Mouse (Mus musculus): ENCODE measurements around the gene Gucy2d. TPM values are rescaled to one million over a fixed set of nuclear protein-coding genes. Genes with fewer than 3 reads are reported as not detected.

Gene Gucy2d
- polyA plus RNA-seq, 1 experiment from 2014 or later: 0.28 TPM

DNA sequence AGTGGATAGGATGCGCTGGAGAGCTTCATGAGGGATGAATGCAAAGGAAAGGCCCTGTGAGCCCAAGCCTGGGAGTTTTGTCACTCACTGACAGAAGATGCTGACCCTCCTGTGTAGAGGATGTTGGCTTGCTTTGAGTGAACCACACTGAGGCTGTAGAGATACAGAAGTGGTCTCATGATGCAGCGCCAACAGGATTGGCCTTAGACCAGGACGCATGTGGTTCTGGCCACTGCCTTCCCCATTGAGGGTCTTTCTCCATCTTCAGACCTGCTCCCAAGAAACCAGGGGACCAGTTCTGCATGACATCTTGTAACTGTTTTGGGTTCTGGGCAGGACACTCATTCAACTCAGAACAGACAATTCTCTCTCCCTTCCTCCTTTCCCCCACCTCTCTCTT, 10.6 kb upstream of the Gucy2d start:
- Histone ChIP-seq H3K27ac (ENCODE audit: low read depth, low read length) (no peak overlapping the region), H3K9me3 (ENCODE audit: control insufficient read depth, low read length) (no peaks in the 10 kb centered on the region), H3K4me2 (ENCODE audit: low read length) (no peak overlapping the region), H3K4me1 (ENCODE audit: control insufficient read depth, insufficient read depth, low read depth, low read length) (no peaks in the 10 kb centered on the region), H3K4me3 (ENCODE audit: low read length) (no peak overlapping the region), H3K9ac (ENCODE audit: low read depth, low read length) (no peak overlapping the region), H3K36me3 (ENCODE audit: control insufficient read depth, insufficient read depth, low read length) (no peaks in the 10 kb centered on the region), H3K27me3 (replicated peaks; ENCODE audit: control insufficient read depth, insufficient read depth, low read length) (no peaks in the 10 kb centered on the region)
- ATAC-seq: no peak
- 91% methylated on average over 3 of the region's 3 CpGs for WGBS

DNA sequence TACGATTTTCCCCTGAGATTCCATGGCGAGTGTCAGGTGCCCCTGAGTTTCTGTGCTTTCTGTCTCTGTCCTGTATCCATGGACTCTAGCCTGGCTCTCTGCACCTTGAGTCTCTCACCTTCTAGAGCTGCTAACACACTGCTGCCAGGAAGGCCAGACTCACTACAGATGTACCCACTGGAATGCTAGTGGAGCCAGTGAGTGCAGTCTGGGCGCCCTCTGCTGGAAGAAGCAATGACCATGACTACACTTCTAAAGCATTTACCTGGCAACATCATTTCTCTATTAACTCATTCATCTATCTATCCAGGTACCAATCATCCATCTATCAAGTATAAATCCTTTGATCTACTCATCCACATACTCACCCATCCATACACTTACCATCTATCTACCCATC, 9.4 kb upstream of the Gucy2d start:
- no peaks in the 10 kb centered on the region for H3K36me3 ChIP-seq (ENCODE audit: control insufficient read depth, insufficient read depth, low read length)
- H3K27me3 ChIP-seq (replicated peaks; ENCODE audit: control insufficient read depth, insufficient read depth, low read length): no peaks in the 10 kb centered on the region
- H3K9ac ChIP-seq (ENCODE audit: low read depth, low read length): no peak overlapping the region
- ATAC-seq: peak; percentile 76
- 48% methylated on average over 3 of the region's 3 CpGs for WGBS
- no peaks in the 10 kb centered on the region for H3K4me1 ChIP-seq (ENCODE audit: control insufficient read depth, insufficient read depth, low read depth, low read length)
- no peak overlapping the region for H3K27ac ChIP-seq (ENCODE audit: low read depth, low read length)
- H3K4me2 ChIP-seq (ENCODE audit: low read length): no peak overlapping the region
- no peak overlapping the region for H3K4me3 ChIP-seq (ENCODE audit: low read length)
- no peaks in the 10 kb centered on the region for H3K9me3 ChIP-seq (ENCODE audit: control insufficient read depth, low read length)

DNA sequence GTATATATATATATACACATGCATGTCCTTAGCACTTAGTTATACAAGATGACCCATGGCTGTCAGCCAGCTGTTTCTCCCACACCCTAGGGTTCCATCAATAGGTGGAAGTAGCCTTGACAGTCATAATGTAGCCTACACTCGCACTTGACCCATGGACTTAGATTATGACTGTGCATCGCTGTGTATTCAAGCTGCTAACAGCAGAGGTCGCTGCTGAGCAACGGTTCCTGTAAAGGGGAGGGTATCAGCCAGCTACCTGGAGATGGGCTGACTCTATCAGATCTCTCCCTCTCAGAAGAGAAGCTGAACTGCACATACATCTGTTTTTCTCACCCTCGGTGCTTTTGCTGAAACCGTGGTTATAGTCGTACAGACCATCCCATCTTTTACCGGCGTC, 2.6 kb upstream of the Gucy2d start:
- no peaks in the 10 kb centered on the region for H3K27me3 ChIP-seq (replicated peaks; ENCODE audit: control insufficient read depth, insufficient read depth, low read length)
- no peaks in the 10 kb centered on the region for H3K36me3 ChIP-seq (ENCODE audit: control insufficient read depth, insufficient read depth, low read length)
- no peak overlapping the region for H3K4me2 ChIP-seq (ENCODE audit: low read length)
- H3K4me1 ChIP-seq (ENCODE audit: control insufficient read depth, insufficient read depth, low read depth, low read length): no peaks in the 10 kb centered on the region
- H3K9ac ChIP-seq (ENCODE audit: low read depth, low read length): no peak overlapping the region
- H3K9me3 ChIP-seq (ENCODE audit: control insufficient read depth, low read length): no peaks in the 10 kb centered on the region
- H3K4me3 ChIP-seq (ENCODE audit: low read length): no peak overlapping the region
- H3K27ac ChIP-seq (ENCODE audit: low read depth, low read length): no peak overlapping the region
- no peak for ATAC-seq
- WGBS: 36% methylated on average over 9 of the region's 9 CpGs

DNA sequence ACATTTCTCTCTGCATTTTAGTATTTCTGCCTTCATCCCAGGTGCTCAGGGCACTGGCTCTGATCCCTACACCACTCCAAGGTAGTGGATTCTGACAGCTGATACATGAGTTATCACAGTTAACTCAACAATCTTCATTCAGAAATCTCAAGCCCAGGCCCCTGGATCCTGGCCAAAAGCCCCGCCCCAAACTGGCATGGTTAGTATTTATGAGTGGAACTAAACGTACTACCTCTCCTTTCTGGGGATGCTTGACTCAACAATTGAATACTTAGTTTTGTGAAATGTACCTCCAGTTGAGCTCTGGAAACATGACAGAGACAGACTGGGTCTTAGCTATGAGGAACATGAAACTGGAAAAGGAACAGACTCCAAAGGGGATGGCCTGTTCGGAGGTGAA, 6.7 kb downstream of the Gucy2d start:
- Histone ChIP-seq H3K27ac (ENCODE audit: low read depth, low read length) (no peak overlapping the region), H3K4me1 (ENCODE audit: control insufficient read depth, insufficient read depth, low read depth, low read length) (no peaks in the 10 kb centered on the region), H3K36me3 (ENCODE audit: control insufficient read depth, insufficient read depth, low read length) (no peaks in the 10 kb centered on the region), H3K27me3 (replicated peaks; ENCODE audit: control insufficient read depth, insufficient read depth, low read length) (no peaks in the 10 kb centered on the region), H3K4me2 (ENCODE audit: low read length) (no peak overlapping the region), H3K4me3 (ENCODE audit: low read length) (no peak overlapping the region), H3K9ac (ENCODE audit: low read depth, low read length) (no peak overlapping the region), H3K9me3 (ENCODE audit: control insufficient read depth, low read length) (no peaks in the 10 kb centered on the region)
- ATAC-seq: no peak
- 77% methylated on average over 3 of the region's 3 CpGs for WGBS

DNA sequence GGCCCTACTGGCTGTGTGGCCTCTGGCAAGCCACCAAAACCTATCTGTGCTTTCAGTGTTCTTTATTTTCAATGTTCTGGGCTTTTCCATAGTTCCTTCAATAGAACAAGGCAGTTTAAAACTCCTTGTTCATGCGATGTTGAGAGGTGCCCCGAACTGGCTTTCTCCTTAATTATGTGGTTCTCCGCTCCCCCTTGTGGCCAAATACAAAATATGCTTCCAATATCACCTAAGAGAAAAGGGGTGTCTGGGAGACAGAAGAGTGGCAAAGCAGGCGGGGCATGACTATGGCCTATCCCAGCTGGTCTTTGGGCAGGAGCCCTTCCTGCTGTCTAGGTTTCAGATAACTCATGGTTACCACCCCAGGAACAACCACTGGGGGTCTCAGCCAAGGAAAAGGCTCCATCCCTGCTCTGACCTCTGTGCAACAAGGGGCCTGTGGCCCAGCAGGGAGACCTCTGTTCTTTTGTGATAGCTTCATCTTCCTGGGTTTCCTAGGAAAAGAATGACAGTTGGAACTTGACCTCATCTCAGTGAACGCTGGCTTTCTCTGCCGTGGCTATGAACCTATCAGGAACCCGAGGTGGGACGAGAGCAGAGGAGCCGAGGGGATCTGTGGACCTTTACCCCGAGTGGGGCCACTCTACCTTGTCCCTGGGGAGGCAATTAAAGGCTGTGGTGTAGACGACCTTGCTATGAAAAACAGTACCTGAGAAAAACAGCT, 7.5 kb downstream of the Gucy2d start:
- no peaks in the 10 kb centered on the region for H3K36me3 ChIP-seq (ENCODE audit: control insufficient read depth, insufficient read depth, low read length)
- no peaks in the 10 kb centered on the region for H3K4me1 ChIP-seq (ENCODE audit: control insufficient read depth, insufficient read depth, low read depth, low read length)
- WGBS: 55% methylated on average over 11 of the region's 11 CpGs
- H3K4me2 ChIP-seq (ENCODE audit: low read length): no peak overlapping the region
- H3K4me3 ChIP-seq (ENCODE audit: low read length): no peak overlapping the region
- no peak overlapping the region for H3K9ac ChIP-seq (ENCODE audit: low read depth, low read length)
- ATAC-seq: peak; percentile 42; the same call in 1 of the 2 replicates
- no peaks in the 10 kb centered on the region for H3K9me3 ChIP-seq (ENCODE audit: control insufficient read depth, low read length)
- H3K27me3 ChIP-seq (replicated peaks; ENCODE audit: control insufficient read depth, insufficient read depth, low read length): no peaks in the 10 kb centered on the region
- H3K27ac ChIP-seq (ENCODE audit: low read depth, low read length): no peak overlapping the region

DNA sequence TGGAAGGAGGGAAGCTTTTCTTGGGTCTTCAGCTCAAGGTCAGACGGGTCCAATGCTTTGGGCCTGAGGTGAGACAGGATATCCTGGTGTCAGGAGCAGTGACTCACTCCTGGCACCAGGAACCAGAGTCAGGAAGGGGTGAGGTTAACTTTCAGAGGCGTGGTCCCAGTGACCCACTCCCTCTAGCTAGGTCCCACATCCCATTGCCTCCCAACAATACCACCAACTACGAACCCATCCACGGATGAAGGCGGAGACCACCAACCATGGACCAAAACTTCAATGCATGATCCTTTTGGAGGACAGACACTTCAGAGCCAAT, 8.1 kb downstream of the Gucy2d start:
- no peaks in the 10 kb centered on the region for H3K27me3 ChIP-seq (replicated peaks; ENCODE audit: control insufficient read depth, insufficient read depth, low read length)
- H3K9ac ChIP-seq (ENCODE audit: low read depth, low read length): no peak overlapping the region
- H3K4me2 ChIP-seq (ENCODE audit: low read length): no peak overlapping the region
- WGBS: 91% methylated on average over 5 of the region's 5 CpGs
- no peak for ATAC-seq
- no peaks in the 10 kb centered on the region for H3K4me1 ChIP-seq (ENCODE audit: control insufficient read depth, insufficient read depth, low read depth, low read length)
- H3K36me3 ChIP-seq (ENCODE audit: control insufficient read depth, insufficient read depth, low read length): no peaks in the 10 kb centered on the region
- no peak overlapping the region for H3K4me3 ChIP-seq (ENCODE audit: low read length)
- no peaks in the 10 kb centered on the region for H3K9me3 ChIP-seq (ENCODE audit: control insufficient read depth, low read length)
- no peak overlapping the region for H3K27ac ChIP-seq (ENCODE audit: low read depth, low read length)

DNA sequence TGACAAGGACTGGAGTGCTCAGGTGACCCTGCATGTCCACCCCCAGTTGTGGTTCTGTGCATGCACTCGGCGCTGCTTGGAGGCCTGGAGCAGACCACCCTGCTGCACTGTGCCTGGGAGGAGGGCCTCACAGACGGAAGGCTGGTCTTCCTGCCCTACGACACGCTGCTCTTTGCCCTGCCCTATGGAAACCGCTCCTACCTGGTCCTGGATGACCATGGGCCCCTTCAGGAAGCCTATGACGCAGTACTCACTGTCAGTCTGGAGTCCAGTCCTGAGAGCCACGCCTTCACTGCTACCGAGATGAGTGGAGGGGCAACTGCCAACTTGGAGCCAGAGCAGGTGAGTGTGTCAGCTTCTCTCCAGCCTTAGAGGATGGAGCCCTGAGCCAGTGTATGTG, 9.5 kb downstream of the Gucy2d start:
- no peak overlapping the region for H3K27ac ChIP-seq (ENCODE audit: low read depth, low read length)
- H3K9me3 ChIP-seq (ENCODE audit: control insufficient read depth, low read length): no peaks in the 10 kb centered on the region
- WGBS: 90% methylated on average over 9 of the region's 9 CpGs
- ATAC-seq: no peak
- H3K36me3 ChIP-seq (ENCODE audit: control insufficient read depth, insufficient read depth, low read length): no peaks in the 10 kb centered on the region
- H3K9ac ChIP-seq (ENCODE audit: low read depth, low read length): no peak overlapping the region
- no peaks in the 10 kb centered on the region for H3K4me1 ChIP-seq (ENCODE audit: control insufficient read depth, insufficient read depth, low read depth, low read length)
- H3K27me3 ChIP-seq (replicated peaks; ENCODE audit: control insufficient read depth, insufficient read depth, low read length): no peaks in the 10 kb centered on the region
- H3K4me3 ChIP-seq (ENCODE audit: low read length): no peak overlapping the region
- no peak overlapping the region for H3K4me2 ChIP-seq (ENCODE audit: low read length)

DNA sequence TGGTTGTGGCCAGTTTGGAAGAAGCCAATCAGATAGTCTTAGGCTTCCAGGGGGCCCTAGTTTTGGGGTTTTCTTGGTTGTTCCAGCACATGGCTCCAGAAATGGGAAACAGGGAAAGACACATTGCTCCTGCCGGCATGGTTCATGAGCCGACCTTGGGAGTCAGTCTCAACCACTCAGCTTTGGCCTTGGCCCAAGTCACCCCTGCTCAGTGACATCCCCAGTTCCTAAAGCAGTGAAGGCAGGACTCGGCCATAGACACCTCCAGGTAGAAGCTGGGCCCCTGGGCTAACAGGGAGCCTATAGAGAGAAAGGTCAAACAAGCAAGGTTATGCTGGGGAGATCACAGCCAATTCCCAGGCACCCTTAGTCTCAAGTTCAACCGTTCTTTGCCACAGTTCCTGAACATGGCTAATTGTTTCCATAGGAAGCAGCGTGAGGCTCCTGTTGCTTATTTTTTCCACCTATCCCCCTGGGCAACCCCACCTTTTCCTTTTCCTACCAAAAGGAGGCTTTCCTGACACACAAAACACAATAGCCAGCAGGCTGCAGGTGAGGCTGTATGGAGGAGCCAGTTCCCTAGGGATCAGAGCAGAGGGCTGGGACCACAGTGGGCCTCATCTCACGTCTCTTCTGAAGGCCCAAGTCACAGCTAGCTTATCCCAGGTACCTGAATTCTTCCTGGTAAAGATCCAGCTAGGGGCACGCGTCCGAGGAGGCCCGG, 14.3 kb downstream of the Gucy2d start:
- Histone ChIP-seq H3K36me3 (ENCODE audit: control insufficient read depth, insufficient read depth, low read length) (no peaks in the 10 kb centered on the region), H3K27ac (ENCODE audit: low read depth, low read length) (no peak overlapping the region), H3K4me1 (ENCODE audit: control insufficient read depth, insufficient read depth, low read depth, low read length) (no peaks in the 10 kb centered on the region), H3K9ac (ENCODE audit: low read depth, low read length) (no peak overlapping the region), H3K9me3 (ENCODE audit: control insufficient read depth, low read length) (no peaks in the 10 kb centered on the region), H3K27me3 (replicated peaks; ENCODE audit: control insufficient read depth, insufficient read depth, low read length) (no peaks in the 10 kb centered on the region), H3K4me2 (ENCODE audit: low read length) (no peak overlapping the region), H3K4me3 (ENCODE audit: low read length) (no peak overlapping the region)
- WGBS: 76% methylated on average over 10 of the region's 10 CpGs
- no peak for ATAC-seq

DNA sequence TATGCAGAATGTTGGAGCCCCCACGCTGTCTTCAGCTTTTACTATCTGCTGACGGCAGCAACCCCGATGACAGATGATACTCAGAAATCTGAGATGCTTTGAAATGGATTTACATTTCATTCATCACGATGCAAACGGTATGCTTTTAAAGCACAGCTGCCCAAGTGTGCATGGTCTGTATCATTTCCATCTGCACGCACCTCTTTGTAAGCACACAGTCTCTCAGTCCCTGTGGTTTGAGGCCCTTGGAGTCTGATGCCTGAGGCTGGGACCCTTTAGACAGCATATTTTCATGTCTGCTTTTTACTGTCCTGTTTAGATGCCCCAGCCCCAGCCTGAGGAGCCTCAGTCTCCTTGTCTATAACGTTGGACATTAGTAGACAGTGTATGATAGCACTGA, 20.1 kb downstream of the Gucy2d start:
- Histone ChIP-seq H3K9ac (ENCODE audit: low read depth, low read length) (no peak overlapping the region), H3K4me2 (ENCODE audit: low read length) (no peak overlapping the region), H3K9me3 (ENCODE audit: control insufficient read depth, low read length) (no peaks in the 10 kb centered on the region), H3K4me3 (ENCODE audit: low read length) (no peak overlapping the region), H3K36me3 (ENCODE audit: control insufficient read depth, insufficient read depth, low read length) (no peaks in the 10 kb centered on the region), H3K27me3 (replicated peaks; ENCODE audit: control insufficient read depth, insufficient read depth, low read length) (no peaks in the 10 kb centered on the region), H3K4me1 (ENCODE audit: control insufficient read depth, insufficient read depth, low read depth, low read length) (no peaks in the 10 kb centered on the region), H3K27ac (ENCODE audit: low read depth, low read length) (no peak overlapping the region)
- 64% methylated on average over 7 of the region's 7 CpGs for WGBS
- ATAC-seq: no peak

Measured in hindbrain, embryonic 16.5 days (tissue).